Mouse (Mus musculus) bone marrow, adult 2 months (tissue): ENCODE results near the gene Gm20873.
"Not testable (repeated sequence)": the region's sequence is repeated elsewhere in the genome, so short reads cannot be mapped to it uniquely, and the experiment has no call there.

Experiments used
- CTCF ChIP-seq: fragments of 200-500 bp; IDR thresholded peaks from 2 replicates; pipeline ENCODE4 v1.5.1; 2011; ENCODE audit warnings: low read length, control low read depth; ENCODE audit not compliant: control insufficient read depth, insufficient read depth
- POLR2A ChIP-seq: fragments of 200-500 bp; IDR thresholded peaks from 2 replicates; pipeline ENCODE4 v1.6.1; 2011; ENCODE audit warnings: low read depth, mild to moderate bottlenecking, control low read depth, low read length, borderline replicate concordance; ENCODE audit not compliant: control insufficient read depth

GRCm38 (mm10) chrY:6266798-6267197, at the start of gene Gm20873:
- TF ChIP-seq CTCF, POLR2A: not testable (repeated sequence)
